Mouse (Mus musculus) C2C12 (cell line): ENCODE data around the gene Ldlr.

Experiments used
- CTCF ChIP-seq: IDR thresholded peaks from one replicate; pipeline ENCODE4 v1.5.1; 2011; ENCODE audit not compliant: control insufficient read depth, insufficient read depth, insufficient read length
- FOSL1 ChIP-seq: IDR thresholded peaks from one replicate; pipeline ENCODE4 v1.8.0; 2011; ENCODE audit warnings: mild to moderate bottlenecking, low read length; ENCODE audit not compliant: poor library complexity, insufficient read depth, severe bottlenecking
- MAX ChIP-seq: IDR thresholded peaks from one replicate; pipeline ENCODE4 v1.6.1; 2011; ENCODE audit warnings: mild to moderate bottlenecking, control low read depth
- USF1 ChIP-seq: IDR thresholded peaks from one replicate; pipeline ENCODE4 v1.6.1; 2011; ENCODE audit warnings: low read depth, mild to moderate bottlenecking, control low read depth, moderate library complexity

- TF ChIP-seq CTCF (no peak), MAX (no peak), USF1 (no peak), FOSL1 (no peak)
Measured at GRCm38 (mm10) chr9:21736580-21736979, 13.3 kb downstream of the Ldlr start.
